Mouse (Mus musculus) gonadal fat pad, adult 2 months (tissue): ENCODE data around the gene Mgat5. TPM values are rescaled to one million over a fixed set of nuclear protein-coding genes. Genes with fewer than 3 reads are reported as not detected.

Source experiments
- DNase-seq: peaks from one replicate; pipeline ENCODE4 v3.0.0-alpha.2; 2012; ENCODE audit warnings: low read depth
- polyA plus RNA-seq: library from polyadenylated mRNA; depleted of rRNA; stranded (reverse); fragments of >200 nt; gene quantifications from 2 replicates; pipeline ENCODE4 v1.2.3, GENCODE M21; 2012

The Mgat5 gene
- polyA plus RNA-seq, 1 experiment = 5.6 TPM

DNA sequence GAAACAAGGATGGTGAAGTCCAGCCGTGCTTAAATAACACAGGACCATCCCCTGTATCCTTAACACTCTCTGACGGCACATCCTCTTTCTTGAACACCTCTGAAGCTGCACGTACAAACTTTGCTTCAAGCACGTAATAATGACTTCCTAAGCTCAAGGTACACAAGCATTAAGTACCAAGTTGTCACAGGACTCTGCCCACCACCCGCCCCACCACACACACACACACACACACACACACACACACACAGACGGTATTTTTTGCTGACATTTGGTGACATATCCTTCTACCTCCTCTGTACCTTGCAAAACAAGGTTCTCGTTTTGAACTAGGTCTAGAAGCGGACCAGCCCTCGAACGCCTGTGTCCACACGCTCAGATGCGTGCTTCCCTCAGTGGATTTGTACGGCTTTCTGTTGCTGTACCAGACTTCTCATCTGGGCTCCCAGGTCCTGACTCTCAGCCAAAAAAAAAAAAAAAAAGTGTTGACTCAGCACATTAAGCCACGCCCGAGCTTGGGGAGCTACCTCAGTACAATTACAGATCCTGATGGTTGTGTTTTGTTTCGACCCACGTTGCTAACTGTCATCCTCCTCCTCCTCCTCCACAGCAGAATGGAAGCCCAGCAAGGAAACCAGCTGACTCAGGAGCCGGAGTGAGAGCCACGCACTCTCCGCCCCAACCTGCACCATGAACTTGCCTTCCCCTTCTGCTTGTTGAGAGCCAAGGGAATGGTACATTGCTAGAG lies 101.4 kb downstream of the Mgat5 start:
- no peak for DNase-seq

DNA sequence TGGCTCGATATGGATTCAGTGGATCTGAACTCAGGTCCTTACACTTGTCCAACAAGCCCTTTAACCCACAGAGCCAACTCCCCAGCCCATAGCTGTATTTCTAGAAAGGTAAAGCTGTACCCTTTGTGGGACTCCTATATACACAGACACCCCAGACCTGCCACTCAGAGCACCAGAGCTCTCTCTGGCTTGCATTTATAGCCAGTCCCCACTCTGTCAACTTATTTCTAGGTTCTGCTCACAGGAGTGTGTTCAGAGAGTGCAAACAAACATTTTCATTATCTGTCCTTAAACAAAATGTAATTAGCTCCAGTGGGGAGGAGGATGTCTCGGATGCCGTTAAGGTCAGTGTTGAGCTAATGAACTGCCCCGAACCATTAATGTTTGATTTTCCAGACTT lies 102.5 kb downstream of the Mgat5 start:
- no peak for DNase-seq

GRCm38 (mm10) chr1:127308207-127308725 lies 103.5 kb downstream of the Mgat5 start:
- no peak for DNase-seq

DNA sequence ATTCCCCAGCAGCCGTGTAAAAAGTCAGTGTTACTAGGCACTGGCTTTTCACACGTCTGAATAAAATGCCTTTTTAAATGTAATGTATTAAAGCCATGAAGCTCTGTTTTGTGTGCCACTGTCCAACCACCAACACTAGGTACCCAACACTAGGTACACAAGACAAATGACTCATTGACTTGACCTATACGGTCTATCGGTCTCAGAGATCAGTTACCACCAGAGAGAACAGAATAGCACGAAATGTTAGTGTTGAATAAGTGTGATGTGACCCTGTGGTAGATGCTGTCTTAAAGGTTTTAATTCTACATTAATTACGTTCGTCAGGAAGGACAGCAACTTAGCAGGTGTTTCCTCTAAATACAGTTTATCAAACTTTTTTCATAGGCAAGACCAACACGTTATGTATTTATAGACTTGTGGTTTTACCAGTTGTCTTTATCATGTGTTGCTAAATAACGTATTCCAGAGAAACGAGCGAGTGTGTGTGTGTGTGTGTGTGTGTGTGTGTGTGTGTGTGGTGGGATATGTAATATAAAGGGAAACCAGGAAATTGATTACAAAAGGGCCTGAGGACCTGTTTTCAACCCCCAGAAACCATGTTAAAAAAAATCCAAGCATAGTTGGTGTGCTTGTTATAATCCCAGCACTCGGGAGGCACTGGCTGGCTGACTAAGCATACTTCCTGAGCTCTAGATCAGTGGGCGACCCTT lies 104.3 kb downstream of the Mgat5 start:
- DNase-seq = no peak

GRCm38 (mm10) chr1:127310011-127310410 lies 105.2 kb downstream of the Mgat5 start:
- DNase-seq = no peak

- no peak for DNase-seq
These were observed 105.9 kb downstream of the Mgat5 start for GRCm38 (mm10) chr1:127310703-127311102.

- no peak for DNase-seq
These were observed 109.0 kb downstream of the Mgat5 start for GRCm38 (mm10) chr1:127313652-127314350.

DNA sequence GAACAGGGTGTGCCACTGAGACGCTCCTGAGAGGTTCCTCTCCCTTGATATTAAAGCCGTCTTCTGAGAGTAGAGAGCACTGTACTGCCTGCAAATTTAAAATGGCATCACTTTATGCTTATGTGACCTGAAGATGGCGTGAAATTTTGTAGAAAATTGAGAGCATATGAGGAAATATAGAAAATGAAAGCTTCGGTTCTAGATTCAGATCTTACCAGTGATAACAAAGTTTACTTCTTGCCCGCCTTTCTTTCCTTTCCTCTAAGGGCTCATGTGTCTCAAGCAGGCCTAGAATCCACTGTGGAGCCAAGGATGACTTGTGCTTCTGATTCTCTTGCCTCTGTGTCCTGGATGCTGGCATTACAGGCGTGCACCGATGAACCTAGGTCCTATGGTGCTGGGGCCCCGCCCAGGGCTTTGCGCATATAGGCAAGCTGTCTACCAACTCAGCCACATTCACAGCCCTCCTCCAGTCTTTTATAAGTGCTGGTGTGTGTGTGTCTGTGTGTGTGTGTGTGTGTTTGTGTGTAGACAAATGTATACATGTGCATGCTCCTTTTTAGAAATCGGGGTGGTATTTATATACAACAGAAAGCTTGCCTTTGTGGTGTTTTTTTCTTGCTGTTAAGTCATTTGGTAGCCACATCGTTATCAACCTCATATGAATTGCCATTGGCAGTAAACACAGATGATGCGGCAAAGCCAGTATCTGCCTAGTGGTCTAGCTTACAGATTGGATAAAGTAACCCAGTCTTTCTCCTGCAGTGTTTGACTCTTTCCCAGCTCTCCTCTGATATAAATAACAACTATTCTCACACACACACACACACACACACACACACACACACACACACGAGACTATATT lies 111.2 kb downstream of the Mgat5 start:
- DNase-seq = no peak

- DNase-seq = no peak
These were observed 111.8 kb downstream of the Mgat5 start for GRCm38 (mm10) chr1:127316651-127317050.

GRCm38 (mm10) chr1:127317541-127317940 lies 112.7 kb downstream of the Mgat5 start:
- no peak for DNase-seq

GRCm38 (mm10) chr1:127318486-127318885 lies 113.7 kb downstream of the Mgat5 start:
- DNase-seq = no peak

DNA sequence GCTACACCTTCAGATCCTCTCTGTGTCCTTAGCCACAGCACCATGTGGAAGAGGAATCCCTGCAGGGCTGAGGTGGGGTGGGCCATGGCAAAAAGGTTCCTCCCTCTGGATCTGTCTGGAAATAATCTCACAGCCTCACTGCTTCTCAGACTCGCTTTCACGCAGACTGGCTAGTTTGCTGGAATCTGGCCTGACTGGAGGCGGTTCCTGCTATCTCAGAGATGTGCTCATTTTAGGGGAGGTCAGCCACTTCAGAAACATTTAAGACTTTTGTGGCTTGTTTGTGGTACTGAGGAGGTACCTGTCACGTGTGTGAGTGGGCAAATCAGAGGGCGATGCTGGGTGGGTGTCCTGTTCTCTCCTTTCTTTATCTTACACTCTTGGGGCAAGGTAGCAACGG lies 115.0 kb downstream of the Mgat5 start:
- DNase-seq = no peak

- no peak for DNase-seq
These were observed 116.1 kb downstream of the Mgat5 start for GRCm38 (mm10) chr1:127320956-127321355.

DNA sequence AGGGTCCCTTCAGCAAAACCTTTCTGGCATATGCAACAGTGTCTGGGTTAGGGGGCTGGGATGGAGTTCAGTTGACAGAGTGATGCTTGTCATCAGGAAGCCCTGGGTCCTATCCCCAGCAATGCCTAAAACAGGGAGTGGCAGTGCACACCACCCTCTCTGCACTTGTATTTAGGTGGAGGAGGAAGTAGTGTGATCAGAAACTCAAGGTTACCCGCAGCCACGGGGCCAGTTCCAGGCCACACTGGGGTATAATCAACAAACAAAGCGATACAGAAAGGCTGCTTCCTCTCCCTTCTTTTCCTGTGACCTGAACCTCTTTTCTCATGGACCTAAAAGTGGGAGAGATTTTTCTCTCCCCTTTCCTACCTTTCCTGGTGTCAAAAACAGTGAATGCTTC lies 116.8 kb downstream of the Mgat5 start:
- DNase-seq = no peak

DNA sequence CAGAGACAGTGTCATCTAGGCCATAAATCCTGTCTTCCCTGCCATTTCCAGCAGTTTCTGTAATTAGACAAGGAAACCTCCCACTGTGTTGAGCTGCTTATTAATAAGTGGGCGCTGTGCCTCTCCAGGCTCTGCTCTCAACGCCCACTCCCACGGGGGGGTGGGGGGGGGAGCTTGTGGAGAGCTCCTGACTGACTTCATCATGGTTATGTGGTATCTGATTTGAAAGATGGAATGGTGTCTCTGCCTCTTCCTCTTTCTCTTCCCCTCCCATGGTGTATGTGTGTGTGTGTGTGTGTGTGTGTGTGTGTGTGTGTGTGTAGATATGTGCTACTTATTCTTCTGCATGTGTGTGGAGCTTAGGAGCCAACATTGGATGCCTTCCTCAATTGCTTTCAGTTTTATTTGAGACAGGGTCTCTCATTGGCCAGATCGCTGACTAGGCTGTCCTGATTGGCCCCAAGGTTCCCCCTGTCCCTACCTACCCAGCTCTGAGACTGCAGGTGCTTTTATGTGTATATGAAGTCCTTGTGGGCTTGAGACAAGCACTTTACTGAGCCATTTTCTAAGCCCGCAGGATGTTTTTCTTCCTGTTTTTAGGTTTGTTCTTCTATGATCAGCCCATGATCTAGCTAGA lies 117.5 kb downstream of the Mgat5 start:
- DNase-seq = no peak

- DNase-seq = no peak
These were observed 120.9 kb downstream of the Mgat5 start for GRCm38 (mm10) chr1:127325601-127326198.

GRCm38 (mm10) chr1:127327773-127328172 lies 123.0 kb downstream of the Mgat5 start:
- no peak for DNase-seq

DNA sequence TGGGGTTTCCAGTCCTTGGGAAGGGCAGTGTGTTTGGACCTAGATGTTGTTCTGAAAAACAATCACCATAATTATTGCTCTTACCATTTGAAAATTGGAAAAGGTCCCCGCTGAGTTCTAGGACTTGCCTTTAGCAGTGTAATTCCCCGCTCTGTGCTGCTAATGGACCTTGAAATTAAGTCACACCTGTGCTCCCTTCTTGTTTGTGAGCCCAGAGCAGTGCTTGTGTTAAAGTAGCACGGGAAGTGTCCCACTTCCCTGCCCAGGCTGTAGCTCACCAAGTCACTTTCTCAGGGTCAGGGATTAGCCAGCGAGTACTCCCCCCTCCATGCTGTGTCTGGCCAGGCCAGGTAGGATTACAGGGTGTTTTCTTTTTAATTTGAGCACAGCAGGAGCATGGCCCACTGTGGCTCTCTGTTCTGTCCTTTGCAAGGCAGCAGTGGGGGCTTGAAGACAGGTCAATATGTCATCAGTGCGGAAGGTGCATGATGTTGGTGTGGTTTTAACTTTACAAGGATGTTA lies 123.6 kb downstream of the Mgat5 start:
- DNase-seq = no peak

- no peak for DNase-seq
These were observed 125.0 kb downstream of the Mgat5 start for GRCm38 (mm10) chr1:127329810-127330209.

DNA sequence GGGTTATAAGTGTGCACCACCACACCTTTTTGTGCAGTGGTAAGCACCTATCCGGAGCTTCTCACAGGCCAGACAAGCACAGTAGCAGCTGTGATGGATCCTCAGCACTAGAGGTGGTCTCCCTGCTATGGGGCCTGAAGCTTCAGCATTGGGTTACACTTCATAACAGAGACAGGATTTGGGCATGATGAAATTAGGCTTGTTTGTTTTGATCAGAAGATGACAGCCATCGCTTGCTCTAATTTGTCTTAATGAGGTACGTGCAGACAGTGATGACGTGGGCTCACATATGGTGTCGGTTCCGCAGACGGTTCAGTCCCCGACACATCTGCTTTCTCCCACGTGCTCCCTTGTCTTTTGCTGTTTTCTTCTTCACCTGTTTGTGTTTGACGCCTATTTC lies 132.9 kb downstream of the Mgat5 start:
- no peak for DNase-seq
